Mouse (Mus musculus): ENCODE data around the gene Tbc1d23. TPM values are rescaled to one million over a fixed set of nuclear protein-coding genes. Genes with fewer than 3 reads are reported as not detected.

Tbc1d23 gene
- total RNA-seq, 1 experiment from 2014 or later, result 45.1 TPM

GRCm38 (mm10) chr16:57162841-57163240 is 68.5 kb downstream of the Tbc1d23 start:
- no peak for DNase-seq

- no peak for DNase-seq
Measured at GRCm38 (mm10) chr16:57159835-57160234, 71.5 kb downstream of the Tbc1d23 start.

GRCm38 (mm10) chr16:57157728-57158127 is 73.6 kb downstream of the Tbc1d23 start:
- DNase-seq, result no peak

- no peak for DNase-seq
Measured at GRCm38 (mm10) chr16:57157076-57157475, 74.2 kb downstream of the Tbc1d23 start.

GRCm38 (mm10) chr16:57155899-57156298 is 75.4 kb downstream of the Tbc1d23 start:
- no peak for DNase-seq

- no peak for DNase-seq
Measured at GRCm38 (mm10) chr16:57151437-57151836, 79.9 kb downstream of the Tbc1d23 start.

GRCm38 (mm10) chr16:57144741-57145140 is 86.6 kb downstream of the Tbc1d23 start:
- DNase-seq, result peak; percentile 38

GRCm38 (mm10) chr16:57133611-57134010 is 97.7 kb downstream of the Tbc1d23 start:
- no peak for DNase-seq

GRCm38 (mm10) chr16:57132326-57132725 is 99.0 kb downstream of the Tbc1d23 start:
- no peak for DNase-seq

GRCm38 (mm10) chr16:57131544-57131943 is 99.8 kb downstream of the Tbc1d23 start:
- DNase-seq, result no peak

GRCm38 (mm10) chr16:57130752-57131400 is 100.4 kb downstream of the Tbc1d23 start:
- DNase-seq, result no peak

GRCm38 (mm10) chr16:57127825-57128224 is 103.5 kb downstream of the Tbc1d23 start:
- DNase-seq, result no peak

- no peak for DNase-seq
Measured at GRCm38 (mm10) chr16:57126268-57126667, 105.0 kb downstream of the Tbc1d23 start.

GRCm38 (mm10) chr16:57122682-57123445 is 108.4 kb downstream of the Tbc1d23 start:
- DNase-seq, result no peak

GRCm38 (mm10) chr16:57121816-57122415 is 109.4 kb downstream of the Tbc1d23 start:
- peak; percentile 12 for DNase-seq

- DNase-seq, result peak; percentile 92
Measured at GRCm38 (mm10) chr16:57120913-57121815, 110.1 kb downstream of the Tbc1d23 start, which contains the start of gene Tomm70a. Gene Tomm70a, plus strand, starts transcription at chr16:57121703.

Other genes with a start within 250 kb of the Tbc1d23 start
- not detected in 2 replicates for gene Tmem45a2, start 160.1 kb downstream of the Tbc1d23 start, total RNA-seq (2021)
- 51.5 and 55.6 TPM in 2 replicates for gene Tomm70a, start 109.8 kb downstream of the Tbc1d23 start, total RNA-seq (2021)
- 53.2 and 61.0 TPM in 2 replicates for gene Nit2, start 64.2 kb downstream of the Tbc1d23 start, total RNA-seq (2021)
- not detected in 2 replicates for gene Tmem30c, start 61.4 kb upstream of the Tbc1d23 start, total RNA-seq (2021)
- 15.5 and 17.7 TPM in 2 replicates for gene Filip1l, start 121.6 kb upstream of the Tbc1d23 start, total RNA-seq (2021)